Mouse (Mus musculus): ENCODE measurements around the gene Ppp1r12c.
"Not testable (repeated sequence)": the region's sequence is repeated elsewhere in the genome, so short reads cannot be mapped to it uniquely, and the experiment has no call there.

The Ppp1r12c gene

DNA sequence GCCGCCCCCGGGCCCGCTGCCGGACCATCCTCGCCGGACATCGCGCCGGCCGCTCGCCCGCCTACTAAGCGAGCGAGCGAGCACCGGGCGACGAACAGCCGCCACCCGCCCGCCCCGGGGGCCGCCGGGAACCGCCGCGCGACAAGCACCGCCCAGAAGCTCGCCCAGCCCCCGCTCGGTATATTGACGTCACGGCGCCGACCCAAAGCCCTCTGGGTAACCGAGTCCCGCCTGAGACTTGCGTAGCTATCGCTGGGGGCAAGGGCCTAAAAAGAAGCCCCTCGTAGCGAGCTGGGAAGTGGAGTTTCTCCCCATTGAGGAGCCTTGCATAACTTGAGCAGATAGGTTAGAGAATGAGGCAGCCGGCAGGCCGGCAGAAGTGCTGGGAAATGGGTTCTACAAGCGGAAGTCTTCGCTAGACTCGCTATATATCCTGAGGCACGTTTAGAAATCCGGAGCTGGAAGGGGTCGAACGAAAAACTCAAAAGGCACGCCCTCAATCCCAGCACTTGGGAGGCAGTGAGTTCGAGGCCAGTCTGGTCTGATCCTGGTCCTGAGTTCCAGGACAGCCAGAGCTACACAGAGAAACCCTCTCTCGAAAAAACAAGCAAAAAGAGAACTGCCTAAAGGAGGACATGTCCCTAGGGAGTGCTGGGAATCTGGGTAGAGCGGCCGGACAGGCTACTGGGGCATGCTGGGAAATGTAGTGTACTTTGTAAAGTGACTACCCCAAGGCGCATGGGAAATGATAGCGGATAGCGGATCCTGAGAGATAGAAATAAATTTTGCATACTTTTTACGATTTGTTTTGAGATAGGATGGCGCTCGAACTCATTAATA is at the start of gene Ppp1r12c:
Ppp1r12c (minus strand) TSS at position 123 of the 840 bp plus-strand sequence.
- peak; percentile 93 to 95 for DNase-seq

GRCm38 (mm10) chr7:4547221-4547641 is 45.8 kb upstream of the Ppp1r12c start, which contains the start of gene Syt5:
Gene Syt5, minus strand, starts transcription at chr7:4547541.
- DNase-seq = no peak

DNA sequence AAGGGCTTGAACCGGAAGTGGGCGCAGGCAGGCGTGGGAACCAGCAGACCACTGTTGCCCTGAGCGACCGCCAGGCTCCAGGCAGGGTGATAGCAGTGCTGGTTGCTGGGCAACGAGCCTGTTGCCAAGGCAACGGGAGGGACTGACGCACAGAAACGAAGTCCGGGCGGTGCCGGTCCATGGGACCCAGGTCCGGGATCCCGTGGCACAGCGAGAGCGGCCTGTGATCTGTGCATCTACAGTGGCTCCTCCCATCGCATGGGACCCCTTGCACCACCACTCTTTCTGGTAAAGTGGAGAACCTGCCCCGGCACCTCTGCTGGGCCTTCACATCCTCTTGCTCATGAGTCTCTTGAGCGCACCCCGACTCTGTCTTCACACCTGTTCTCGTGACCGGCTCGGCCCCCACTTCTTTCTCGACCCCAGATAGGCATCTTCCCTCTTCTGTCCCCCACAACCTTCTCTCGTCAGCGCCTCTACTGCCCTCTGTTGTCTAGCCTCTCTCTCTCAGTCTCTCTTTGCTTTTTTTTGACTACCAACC is 45.2 kb upstream of the Ppp1r12c start:
- DNase-seq = peak in 1 of 2 experiments; percentile 23

GRCm38 (mm10) chr7:4546050-4546449 is 44.6 kb upstream of the Ppp1r12c start:
- DNase-seq = no peak

GRCm38 (mm10) chr7:4542013-4542412 is 40.5 kb upstream of the Ppp1r12c start:
- DNase-seq = no peak

DNA sequence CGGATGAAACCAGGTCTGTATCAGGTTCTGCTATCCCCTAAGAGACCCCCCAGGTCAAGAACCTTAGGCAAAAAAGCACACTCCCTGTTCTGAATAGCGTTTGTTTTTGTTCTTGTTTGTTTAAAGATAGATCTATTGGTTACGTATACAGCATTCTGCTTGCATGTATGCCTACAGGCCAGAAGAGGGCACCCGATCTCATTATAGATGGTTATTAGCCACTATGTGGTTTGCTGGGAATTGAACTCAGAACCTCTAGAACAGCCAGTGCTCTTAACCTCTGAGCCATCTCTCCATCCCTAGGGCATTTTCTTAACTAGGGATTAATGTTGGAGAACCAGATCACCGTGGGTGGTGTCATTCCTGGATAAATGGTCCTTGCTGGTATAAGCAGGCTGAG is 39.9 kb upstream of the Ppp1r12c start:
- DNase-seq = no peak

DNA sequence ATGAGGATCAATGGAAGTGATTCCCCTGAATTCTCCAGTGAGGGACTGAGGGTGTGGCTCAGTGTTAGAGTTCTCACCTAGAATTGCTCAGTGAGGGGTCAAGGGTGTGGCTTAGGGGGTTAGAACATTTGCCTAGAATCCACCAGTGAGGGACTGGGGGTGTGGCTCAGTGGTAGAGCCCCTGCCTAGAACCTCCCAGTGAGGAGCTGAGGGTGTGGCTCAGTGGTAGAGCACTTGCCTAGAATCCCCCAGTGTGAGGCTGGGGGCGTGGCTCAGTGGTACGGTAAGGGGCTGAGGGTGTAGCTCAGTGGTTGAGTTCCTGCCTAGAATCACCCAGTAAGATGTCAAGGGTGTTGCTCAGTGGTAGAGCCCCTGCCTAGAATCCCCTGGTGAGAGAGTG is 37.5 kb upstream of the Ppp1r12c start:
- DNase-seq = no peak

GRCm38 (mm10) chr7:4537181-4537580 is 35.7 kb upstream of the Ppp1r12c start:
- DNase-seq = no peak

GRCm38 (mm10) chr7:4536369-4536768 is 34.9 kb upstream of the Ppp1r12c start:
- no peak for DNase-seq

DNA sequence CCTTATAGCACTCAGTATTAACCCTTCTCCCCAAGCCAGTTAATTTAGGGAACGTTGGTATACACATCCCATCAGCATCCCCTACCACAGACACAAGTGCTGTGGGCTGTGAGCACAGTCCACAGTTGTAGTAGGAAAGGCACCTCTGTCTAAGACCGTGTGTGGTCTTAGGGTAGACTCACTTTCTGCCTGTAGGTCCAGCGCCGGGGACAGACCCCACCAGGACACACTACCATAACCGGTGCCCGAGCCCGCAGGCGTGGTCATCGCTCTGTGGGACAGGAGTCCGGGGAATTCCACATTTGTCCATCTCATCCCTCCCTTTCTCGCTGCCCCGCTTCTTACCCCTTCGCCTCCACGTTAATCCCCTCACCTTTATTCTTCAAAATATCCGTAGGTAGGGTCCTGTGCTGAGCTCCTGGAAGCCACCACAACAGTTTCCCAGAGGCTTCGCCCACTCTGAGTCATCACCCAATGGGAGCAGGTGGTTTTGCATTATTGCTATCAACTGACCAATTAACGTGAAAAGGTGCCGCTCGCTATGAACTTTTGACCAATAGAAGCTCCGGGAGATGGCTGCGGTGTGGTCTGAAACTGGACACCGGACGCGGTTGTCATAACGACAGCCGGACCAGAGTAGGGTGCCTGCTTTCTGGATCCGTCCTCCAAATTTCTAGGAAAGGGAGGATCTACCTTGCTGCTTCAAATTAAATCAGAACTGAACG is 30.7 kb upstream of the Ppp1r12c start, which contains the start of gene Dnaaf3:
Dnaaf3 (minus strand) TSS at position 449 of the 725 bp plus-strand sequence.
- peak; percentile 79 to 84 for DNase-seq

- not testable (repeated sequence) for DNase-seq
Measured at GRCm38 (mm10) chr7:4530166-4530565, 28.7 kb upstream of the Ppp1r12c start.

- no peak for DNase-seq
Measured at GRCm38 (mm10) chr7:4527302-4527689, 25.8 kb upstream of the Ppp1r12c start.

- DNase-seq = peak; percentile 52 to 65
Measured at GRCm38 (mm10) chr7:4526341-4527301, 25.1 kb upstream of the Ppp1r12c start.

DNA sequence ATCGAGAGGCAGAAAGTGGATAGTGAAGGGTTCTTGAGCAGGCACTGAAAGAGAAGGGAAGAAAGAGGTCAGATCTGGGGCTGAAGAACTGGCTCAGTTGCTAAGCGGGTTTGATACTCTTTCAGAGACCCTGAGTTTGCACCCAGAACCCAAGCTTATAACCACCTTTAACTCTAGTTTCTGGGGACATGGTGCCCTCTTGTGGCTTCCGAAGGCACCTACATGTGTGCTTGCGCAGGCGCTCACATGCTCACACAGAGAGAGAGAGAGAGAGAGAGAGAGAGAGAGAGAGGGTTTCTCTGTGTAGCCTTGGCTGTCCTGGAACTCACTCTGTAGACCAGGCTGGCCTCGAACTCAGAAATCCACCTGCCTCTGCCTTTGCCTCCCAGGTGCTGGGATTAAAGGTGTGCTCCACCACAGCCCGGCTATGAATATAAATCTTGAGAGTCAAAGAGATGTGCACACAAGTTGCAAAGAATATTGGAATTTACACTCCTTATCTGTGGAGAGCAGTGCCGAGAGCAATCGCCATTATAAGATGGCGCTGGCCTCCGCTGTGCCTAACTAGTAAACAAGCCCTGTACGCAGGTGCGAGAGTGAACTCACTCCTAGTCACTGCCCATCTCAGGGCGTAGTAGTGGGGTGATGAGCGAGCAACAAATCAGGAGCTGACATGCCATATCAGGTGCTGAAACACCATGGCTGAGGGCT is 22.9 kb upstream of the Ppp1r12c start, which contains the start of gene Tnni3:
Tnni3 (minus strand) TSS at position 18 of the 711 bp plus-strand sequence.
- peak in 1 of 2 experiments; percentile 46 for DNase-seq

DNA sequence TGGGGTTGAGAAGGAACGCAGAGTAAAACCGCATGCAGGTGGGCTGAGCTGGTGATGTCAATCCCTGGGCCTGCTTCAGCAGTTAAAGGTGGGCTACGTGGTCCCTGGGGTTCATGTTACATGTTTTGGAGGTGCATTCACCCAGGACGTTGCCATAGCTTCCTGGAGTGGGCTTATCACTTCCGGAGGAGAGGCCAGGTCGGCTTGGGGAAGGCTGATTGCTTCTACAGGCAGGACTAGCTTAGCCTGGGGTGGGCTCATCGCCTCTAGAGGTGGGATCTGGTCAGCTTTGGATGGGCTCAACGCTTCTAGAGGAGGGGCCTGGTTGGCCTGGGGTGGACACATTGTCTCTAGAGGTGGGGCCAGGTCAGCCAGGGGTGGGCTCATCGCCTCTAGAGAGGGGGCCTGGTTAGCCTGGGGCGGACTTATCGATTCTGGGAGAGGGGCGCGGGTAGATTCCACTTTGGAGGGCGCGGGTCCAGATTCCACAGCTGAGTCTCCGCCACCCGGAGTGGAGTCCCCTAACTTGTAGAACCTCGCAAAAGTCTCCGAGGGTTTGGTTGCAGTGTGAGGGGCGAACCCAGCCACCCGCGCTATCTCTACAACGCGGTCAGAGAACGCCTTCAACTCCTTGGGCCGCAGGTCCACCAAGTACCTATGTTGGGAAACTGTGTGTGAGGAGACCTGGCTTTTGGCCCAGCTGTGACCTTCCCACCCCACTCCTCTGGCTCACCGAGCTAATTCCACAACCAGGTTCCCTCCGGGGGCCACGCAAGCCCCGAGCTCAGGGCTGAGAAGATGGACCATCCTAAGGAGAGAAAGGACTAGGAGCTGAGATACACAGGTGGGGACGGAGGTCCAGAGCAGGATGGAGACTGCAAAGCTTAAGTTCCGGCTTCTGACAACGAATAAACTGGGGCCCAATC is 22.0 kb upstream of the Ppp1r12c start:
- no peak for DNase-seq

GRCm38 (mm10) chr7:4522292-4522691 is 20.8 kb upstream of the Ppp1r12c start:
- DNase-seq = no peak

DNA sequence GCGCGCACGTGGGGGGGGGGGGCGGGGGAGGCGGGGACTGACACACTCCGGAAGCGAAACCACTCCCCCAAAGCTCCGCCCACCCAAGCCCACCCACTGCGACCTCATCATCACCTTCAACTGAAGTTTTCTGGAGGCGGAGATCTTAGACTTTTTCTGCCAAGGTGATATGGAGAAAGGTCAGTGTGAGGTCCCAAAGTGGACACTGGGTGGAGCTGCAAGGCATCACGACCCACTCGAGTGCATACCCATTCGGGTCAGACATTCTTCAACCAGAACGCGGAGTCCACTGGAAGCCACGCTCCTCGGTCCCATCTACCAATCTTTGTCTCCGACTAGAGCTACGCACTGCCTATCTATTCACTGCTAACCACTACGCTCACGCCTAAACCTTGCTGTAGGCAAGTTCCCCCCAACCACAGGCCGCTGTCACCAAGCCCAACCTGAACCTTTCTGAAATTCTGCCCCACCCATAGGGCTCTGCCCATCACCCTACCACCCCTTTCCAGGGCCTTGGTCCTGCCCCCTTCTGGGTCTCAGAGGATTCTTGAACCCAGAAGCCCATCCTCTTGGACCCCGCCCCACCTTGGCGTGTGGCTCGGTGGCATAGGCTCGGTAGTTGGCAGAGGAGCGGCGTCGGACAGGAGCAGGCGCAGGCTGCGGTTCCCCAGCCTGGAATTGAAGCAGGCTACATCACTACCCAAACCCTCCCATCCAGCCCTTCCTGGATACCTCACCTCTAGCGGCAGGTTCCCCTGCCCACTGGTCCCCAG is 19.9 kb upstream of the Ppp1r12c start:
- DNase-seq = no peak

GRCm38 (mm10) chr7:4518487-4518886 is 17.0 kb upstream of the Ppp1r12c start:
- no peak for DNase-seq

GRCm38 (mm10) chr7:4516332-4517050 is 15.0 kb upstream of the Ppp1r12c start, which contains the start of gene Tnnt1:
Gene Tnnt1, minus strand, starts transcription at chr7:4516382.
- no peak for DNase-seq

All from kidney, adult 8-10 months (tissue).